Mouse (Mus musculus): ENCODE measurements at regions not wholly inside any gene's neighbourhood (a gene's known extent, or its start where the extent isn't known, plus 50 kb on each side); places are given as distances from the start of the nearest gene placed in this dataset.

DNA sequence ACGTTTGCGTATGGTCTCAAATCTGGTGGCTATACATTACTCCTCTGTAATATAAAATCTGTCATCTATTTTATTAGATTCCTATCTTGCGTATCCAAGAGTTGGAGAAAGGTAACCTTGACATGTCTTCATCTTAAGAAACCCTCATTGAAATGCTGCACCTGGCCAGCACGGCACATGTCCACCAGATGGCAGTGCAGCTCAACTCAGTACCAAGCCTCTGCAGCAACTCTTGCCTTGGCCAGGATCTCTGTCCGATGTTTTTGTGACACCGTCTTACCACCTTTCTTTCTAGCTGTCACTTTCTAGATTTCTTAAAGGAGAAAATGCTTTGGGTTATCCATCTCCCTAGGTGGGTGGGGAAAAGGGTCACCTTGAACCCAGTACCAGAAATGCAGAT, 134.1 kb upstream of the Dcn start:
- H3K4me3 ChIP-seq = no peak overlapping the region
- no peak overlapping the region for H3K9ac ChIP-seq
- H3K9me3 ChIP-seq = no peaks in the 10 kb centered on the region
- H3K4me2 ChIP-seq (replicated peaks) = no peak overlapping the region
- H3K27ac ChIP-seq = no peak overlapping the region
- ATAC-seq (ENCODE audit: low FRiP score, low read depth) = peak; percentile 74; the same call in 1 of the 2 replicates
- WGBS = 35% methylated on average over 6 of the region's 6 CpGs
- no peaks in the 10 kb centered on the region for H3K27me3 ChIP-seq (replicated peaks)
- H3K36me3 ChIP-seq = no peaks in the 10 kb centered on the region
- H3K4me1 ChIP-seq = no peaks in the 10 kb centered on the region

- Histone ChIP-seq H3K4me1 (no peaks in the 10 kb centered on the region), H3K4me3 (no peak overlapping the region), H3K4me2 (replicated peaks) (no peak overlapping the region), H3K27ac (no peak overlapping the region), H3K27me3 (replicated peaks) (no peaks in the 10 kb centered on the region), H3K36me3 (no peaks in the 10 kb centered on the region), H3K9me3 (no peaks in the 10 kb centered on the region), H3K9ac (no peak overlapping the region)
- 84% methylated on average over 2 of the region's 2 CpGs for WGBS
- ATAC-seq (ENCODE audit: low FRiP score, low read depth) = no peak
These were observed 132.5 kb upstream of the Dcn start for GRCm38 (mm10) chr10:97346949-97347348.

GRCm38 (mm10) chr10:97368625-97369024, 110.8 kb upstream of the Dcn start:
- no peak for ATAC-seq (ENCODE audit: low FRiP score, low read depth)
- WGBS = 90% methylated on average over 3 of the region's 3 CpGs

GRCm38 (mm10) chr10:97375824-97376223, 103.6 kb upstream of the Dcn start:
- no peak for ATAC-seq (ENCODE audit: low FRiP score, low read depth)
- no peak overlapping the region for H3K9ac ChIP-seq
- 3% methylated on average over 2 of the region's 2 CpGs for WGBS
- no peak overlapping the region for H3K4me3 ChIP-seq
- H3K4me2 ChIP-seq (replicated peaks) = no peak overlapping the region
- no peaks in the 10 kb centered on the region for H3K27me3 ChIP-seq (replicated peaks)
- no peaks in the 10 kb centered on the region for H3K9me3 ChIP-seq
- no peak overlapping the region for H3K27ac ChIP-seq
- H3K4me1 ChIP-seq = no peaks in the 10 kb centered on the region
- H3K36me3 ChIP-seq = no peaks in the 10 kb centered on the region

More at GRCm38 (mm10) chr10:97368625-97369024, 110.8 kb upstream of the Dcn start:
- Histone ChIP-seq H3K27ac (no peak overlapping the region), H3K9ac (no peak overlapping the region), H3K4me1 (no peaks in the 10 kb centered on the region), H3K9me3 (no peaks in the 10 kb centered on the region), H3K4me3 (no peak overlapping the region), H3K36me3 (no peaks in the 10 kb centered on the region), H3K4me2 (replicated peaks) (no peak overlapping the region), H3K27me3 (replicated peaks) (no peaks in the 10 kb centered on the region)

GRCm38 (mm10) chr10:97376376-97376775, 103.0 kb upstream of the Dcn start:
- no peaks in the 10 kb centered on the region for H3K4me1 ChIP-seq
- no peak overlapping the region for H3K4me3 ChIP-seq
- no peaks in the 10 kb centered on the region for H3K36me3 ChIP-seq
- no peaks in the 10 kb centered on the region for H3K27me3 ChIP-seq (replicated peaks)
- no peak overlapping the region for H3K4me2 ChIP-seq (replicated peaks)
- no peak for ATAC-seq (ENCODE audit: low FRiP score, low read depth)
- H3K9ac ChIP-seq = no peak overlapping the region
- WGBS = 63% methylated on average over 4 of the region's 4 CpGs
- no peak overlapping the region for H3K27ac ChIP-seq
- no peaks in the 10 kb centered on the region for H3K9me3 ChIP-seq

GRCm38 (mm10) chr10:97381586-97381985, 97.8 kb upstream of the Dcn start:
- Histone ChIP-seq H3K4me1 (no peaks in the 10 kb centered on the region), H3K4me3 (no peak overlapping the region), H3K9me3 (no peaks in the 10 kb centered on the region), H3K27me3 (replicated peaks) (no peaks in the 10 kb centered on the region), H3K27ac (no peak overlapping the region), H3K9ac (no peak overlapping the region), H3K4me2 (replicated peaks) (no peak overlapping the region), H3K36me3 (no peaks in the 10 kb centered on the region)
- ATAC-seq (ENCODE audit: low FRiP score, low read depth) = no peak

DNA sequence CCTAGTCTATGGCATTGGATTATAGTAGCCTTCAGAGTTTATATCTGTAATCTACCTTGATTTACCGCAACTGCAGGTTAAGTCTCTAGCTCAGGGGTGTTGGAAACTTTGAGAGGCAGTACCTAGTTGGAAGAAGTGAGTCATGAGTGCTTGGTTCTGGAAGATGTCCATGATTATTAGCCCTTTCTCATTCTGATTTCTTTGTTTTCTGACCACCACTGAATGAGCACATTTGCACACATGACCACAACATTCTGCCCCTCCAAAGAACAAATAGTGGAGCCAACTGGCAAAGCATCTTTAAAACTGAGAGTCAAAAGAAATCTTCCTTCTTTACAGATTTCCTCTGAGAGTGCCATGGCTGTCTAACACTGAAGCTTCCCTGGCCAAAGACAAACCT, 95.5 kb upstream of the Dcn start:
- H3K9ac ChIP-seq = no peak overlapping the region
- WGBS = 90% methylated on average over 1 of the region's 1 CpGs

GRCm38 (mm10) chr10:97387196-97387876, 92.1 kb upstream of the Dcn start:
- H3K4me3 ChIP-seq = no peak overlapping the region
- H3K27me3 ChIP-seq (replicated peaks) = no peaks in the 10 kb centered on the region
- WGBS = 84% methylated on average over 3 of the region's 3 CpGs
- H3K4me1 ChIP-seq = no peaks in the 10 kb centered on the region
- H3K27ac ChIP-seq = no peak overlapping the region
- H3K9ac ChIP-seq = no peak overlapping the region
- no peak for ATAC-seq (ENCODE audit: low FRiP score, low read depth)
- H3K4me2 ChIP-seq (replicated peaks) = no peak overlapping the region
- no peaks in the 10 kb centered on the region for H3K36me3 ChIP-seq
- no peaks in the 10 kb centered on the region for H3K9me3 ChIP-seq

More for the DNA sequence above, 95.5 kb upstream of the Dcn start:
- no peaks in the 10 kb centered on the region for H3K9me3 ChIP-seq
- H3K27me3 ChIP-seq (replicated peaks) = no peaks in the 10 kb centered on the region
- H3K4me2 ChIP-seq (replicated peaks) = no peak overlapping the region
- H3K27ac ChIP-seq = no peak overlapping the region
- ATAC-seq (ENCODE audit: low FRiP score, low read depth) = no peak
- no peak overlapping the region for H3K4me3 ChIP-seq
- no peaks in the 10 kb centered on the region for H3K4me1 ChIP-seq
- no peaks in the 10 kb centered on the region for H3K36me3 ChIP-seq

DNA sequence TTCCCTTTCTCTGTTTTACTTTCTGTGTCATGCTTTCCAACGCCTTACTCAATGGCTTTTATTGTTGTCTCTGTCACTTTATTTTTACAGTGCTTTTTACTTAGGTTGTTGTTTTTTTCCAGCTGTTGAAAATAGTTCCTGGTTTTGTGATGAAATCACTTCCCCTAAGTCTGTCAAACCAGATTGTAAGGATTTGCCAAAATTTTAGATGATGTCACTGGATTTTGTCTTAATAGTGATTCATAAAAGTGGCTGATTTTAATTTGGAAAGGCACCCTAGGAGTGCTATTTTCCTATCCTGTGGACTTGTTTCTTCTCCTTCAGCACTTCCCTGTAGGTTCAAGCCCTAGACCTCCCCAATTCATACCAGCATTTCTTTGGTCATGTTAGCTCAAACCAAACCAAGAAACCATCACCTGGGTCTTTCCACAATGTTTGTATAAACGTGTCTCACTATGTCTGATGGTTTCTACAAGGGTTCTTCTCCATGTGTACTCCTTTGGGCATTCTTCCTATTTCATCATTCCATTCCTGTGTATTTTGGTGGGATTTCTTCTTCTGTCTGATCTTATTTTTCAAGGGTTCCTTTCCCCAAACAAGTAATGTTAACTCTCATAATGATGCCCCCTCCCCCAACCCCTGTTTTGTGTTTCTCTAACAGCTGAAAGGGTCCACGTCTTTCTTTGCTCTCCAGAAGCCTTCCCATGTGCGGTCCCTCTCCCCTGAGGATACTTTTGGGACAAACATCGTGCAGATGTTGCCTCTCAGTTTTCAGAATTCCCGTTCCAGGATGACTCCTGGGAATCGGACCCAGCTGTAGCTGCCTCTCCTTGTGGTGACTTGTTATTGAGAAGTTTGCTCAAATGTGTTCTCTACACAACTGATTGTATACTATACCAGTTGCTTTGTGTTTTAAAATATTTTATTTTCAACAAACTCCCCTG, 89.5 kb upstream of the Dcn start:
- no peak for ATAC-seq (ENCODE audit: low FRiP score, low read depth)
- H3K4me3 ChIP-seq = no peak overlapping the region
- H3K9me3 ChIP-seq = no peaks in the 10 kb centered on the region
- no peak overlapping the region for H3K9ac ChIP-seq
- no peaks in the 10 kb centered on the region for H3K36me3 ChIP-seq
- no peaks in the 10 kb centered on the region for H3K27me3 ChIP-seq (replicated peaks)
- H3K27ac ChIP-seq = no peak overlapping the region
- no peak overlapping the region for H3K4me2 ChIP-seq (replicated peaks)
- WGBS = 72% methylated on average over 7 of the region's 7 CpGs
- H3K4me1 ChIP-seq = no peaks in the 10 kb centered on the region

DNA sequence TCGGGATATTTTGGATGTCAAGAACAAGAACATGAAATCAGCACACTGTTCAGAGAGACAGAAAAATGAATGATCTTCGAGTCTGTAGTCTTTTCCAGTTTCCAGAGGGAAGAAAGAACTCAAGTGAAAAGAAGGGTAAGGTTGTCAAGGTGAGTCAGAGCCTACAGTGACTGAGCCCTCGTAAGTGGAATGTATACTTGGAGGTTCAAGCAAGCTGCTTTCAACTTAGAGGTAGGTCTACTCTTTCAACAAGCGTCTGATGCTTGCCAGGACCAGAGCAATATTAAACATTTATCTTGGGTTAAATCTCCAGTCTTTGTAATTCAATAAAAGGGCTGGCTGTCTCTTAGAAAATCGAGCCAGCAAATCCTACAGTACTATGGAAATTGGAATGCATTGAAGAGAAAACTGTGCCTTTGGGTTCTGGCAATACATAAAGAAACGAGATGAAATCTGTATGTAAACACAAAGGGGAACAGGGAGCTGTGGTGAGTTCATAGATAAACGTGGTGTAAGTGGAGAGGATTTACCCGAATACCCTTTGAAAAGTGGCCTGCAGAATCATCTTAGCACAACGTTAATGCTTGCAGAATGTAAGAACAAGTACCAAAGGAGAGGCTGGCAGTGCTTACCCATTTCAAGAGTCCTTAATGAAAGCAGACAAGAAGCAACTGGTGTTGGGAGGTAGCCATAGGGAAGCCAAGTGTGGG, 82.2 kb upstream of the Dcn start:
- H3K9ac ChIP-seq = no peak overlapping the region
- H3K27me3 ChIP-seq (replicated peaks) = no peaks in the 10 kb centered on the region
- whole genome bisulfite sequencing = 81% methylated on average over 9 of the region's 9 CpGs
- no peak overlapping the region for H3K4me2 ChIP-seq (replicated peaks)
- H3K36me3 ChIP-seq = no peaks in the 10 kb centered on the region
- ATAC-seq (ENCODE audit: low FRiP score, low read depth) = no peak
- no peaks in the 10 kb centered on the region for H3K4me1 ChIP-seq
- H3K27ac ChIP-seq = no peak overlapping the region
- no peak overlapping the region for H3K4me3 ChIP-seq
- H3K9me3 ChIP-seq = no peaks in the 10 kb centered on the region

- 85% methylated on average over 2 of the region's 2 CpGs for WGBS
- Histone ChIP-seq H3K4me2 (replicated peaks) (no peak overlapping the region), H3K27me3 (replicated peaks) (no peaks in the 10 kb centered on the region), H3K36me3 (no peaks in the 10 kb centered on the region), H3K9ac (no peak overlapping the region), H3K4me3 (no peak overlapping the region), H3K4me1 (no peaks in the 10 kb centered on the region), H3K27ac (no peak overlapping the region), H3K9me3 (no peaks in the 10 kb centered on the region)
- ATAC-seq (ENCODE audit: low FRiP score, low read depth) = no peak
These were observed 81.5 kb upstream of the Dcn start for GRCm38 (mm10) chr10:97397896-97398295.

GRCm38 (mm10) chr10:97402524-97402923, 76.9 kb upstream of the Dcn start:
- Histone ChIP-seq H3K27ac (no peak overlapping the region), H3K27me3 (replicated peaks) (no peaks in the 10 kb centered on the region), H3K4me1 (no peaks in the 10 kb centered on the region), H3K4me3 (no peak overlapping the region), H3K4me2 (replicated peaks) (no peak overlapping the region), H3K36me3 (no peaks in the 10 kb centered on the region), H3K9ac (no peak overlapping the region), H3K9me3 (no peaks in the 10 kb centered on the region)
- no peak for ATAC-seq (ENCODE audit: low FRiP score, low read depth)
- 88% methylated on average over 2 of the region's 2 CpGs for WGBS
